Mouse (Mus musculus): ENCODE measurements around the gene Vmn2r62.
"Not testable (repeated sequence)": the region's sequence is repeated elsewhere in the genome, so short reads cannot be mapped to it uniquely, and the experiment has no call there.

DNA sequence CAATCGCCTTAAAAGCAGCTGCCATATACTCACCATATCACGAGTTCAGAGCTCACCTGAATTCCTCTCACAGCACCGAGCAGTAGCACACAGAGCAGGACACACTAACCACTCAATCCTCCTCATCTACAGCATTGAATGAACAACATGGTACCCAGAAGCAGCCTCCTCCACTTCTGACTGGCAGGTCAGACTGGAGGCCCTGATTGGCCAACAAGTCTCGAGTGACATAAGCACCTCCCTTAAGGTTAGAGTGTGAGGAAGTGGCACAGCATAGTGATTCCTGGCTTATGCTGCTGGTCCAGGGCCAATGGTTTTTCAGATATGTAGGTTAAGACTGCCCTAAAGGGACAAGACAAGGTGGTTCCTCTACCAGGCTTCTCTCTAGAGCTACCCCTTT lies 66.4 kb downstream of the Vmn2r62 start, which contains the start of gene Gm17067:
- TF ChIP-seq CHD2 (IDR thresholded peaks at IDR 0.05; ENCODE audit: low read depth, low read length); MAFK (IDR thresholded peaks at IDR 0.05; ENCODE audit: insufficient read depth, low read depth, low read length); HCFC1 (IDR thresholded peaks at IDR 0.05; ENCODE audit: borderline replicate concordance, insufficient read depth, low read length); ZNF384 (IDR thresholded peaks at IDR 0.05; ENCODE audit: low read depth, low read length): not testable (repeated sequence)

Data from ES-E14 (cell line).